Mouse (Mus musculus) kidney, postnatal 10 days (tissue): ENCODE results near the gene Zfp524.
"Not testable (repeated sequence)": the region's sequence is repeated elsewhere in the genome, so short reads cannot be mapped to it uniquely, and the experiment has no call there.

Experiments
- DNase-seq: peaks from one replicate; pipeline ENCODE4 v3.0.0; 2021; ENCODE audit warnings: mixed read lengths

Gene Zfp524

DNA sequence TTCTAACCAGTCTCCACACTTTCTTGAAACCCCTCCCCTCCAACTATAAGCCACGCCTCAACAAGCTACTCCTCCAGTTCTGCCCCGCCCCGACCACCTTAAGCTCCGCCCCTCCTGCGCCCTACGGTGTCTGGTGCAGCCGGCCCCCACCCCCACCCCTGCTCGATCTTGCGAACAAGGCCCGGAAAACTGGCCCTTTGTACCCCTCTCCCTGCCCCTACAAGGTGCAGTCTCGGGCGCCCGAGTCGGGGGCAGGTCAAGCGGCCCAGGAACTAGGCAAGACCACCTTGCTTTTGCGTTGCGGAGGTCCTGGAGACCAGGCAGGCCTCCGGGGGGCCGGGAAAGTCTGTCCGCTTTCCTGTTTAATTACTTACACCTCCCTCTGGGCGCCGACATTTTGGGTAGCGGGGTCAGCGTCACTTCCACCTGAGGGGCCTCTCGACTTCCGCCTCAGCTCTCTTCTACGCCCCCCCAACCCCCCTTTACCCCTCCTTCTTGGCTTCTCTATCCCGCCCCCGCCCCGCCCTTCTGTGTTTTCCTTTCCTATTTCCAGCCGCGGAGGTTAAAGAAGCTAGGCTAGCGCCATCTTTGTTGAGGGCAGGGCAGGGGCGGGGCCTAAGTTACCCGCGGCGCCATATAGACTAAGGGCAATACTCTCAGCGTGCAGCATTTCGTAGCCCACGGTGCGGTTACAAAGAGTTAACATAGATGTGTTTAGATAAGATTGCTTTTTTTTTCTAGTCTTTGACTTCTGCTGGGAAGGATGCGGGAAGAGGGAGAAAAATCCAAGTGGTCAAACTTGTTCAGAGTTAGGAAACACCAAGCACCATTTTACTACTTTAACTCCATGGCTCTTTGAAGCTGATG is at the start of gene Zfp524, which contains the start of gene Fiz1:
Gene Zfp524 (plus strand): TSS at position 165 of the 867 bp plus-strand sequence.
Gene Fiz1 (minus strand): TSS at position 447 of the 867 bp plus-strand sequence.
- peak; percentile 98 for DNase-seq

DNA sequence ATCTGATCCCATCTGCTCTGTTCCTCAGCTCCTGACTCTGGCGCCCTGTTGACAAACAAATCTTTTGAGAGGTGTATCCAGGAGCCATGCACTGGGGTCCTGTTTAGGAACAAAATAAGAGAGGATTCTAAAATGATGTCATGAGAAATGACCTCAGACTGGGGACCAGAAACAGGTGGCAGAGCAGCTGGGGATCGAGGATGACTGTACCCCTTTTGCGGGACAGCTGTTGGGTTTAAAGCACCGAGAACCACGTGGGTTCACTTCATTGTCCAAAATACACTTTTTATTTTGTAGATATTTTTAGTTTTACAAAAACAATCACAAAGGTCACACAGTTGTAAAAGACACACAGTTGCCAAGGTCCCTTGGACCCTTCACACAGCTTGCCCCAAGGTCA is 49.2 kb upstream of the Zfp524 start:
- DNase-seq: no peak

DNA sequence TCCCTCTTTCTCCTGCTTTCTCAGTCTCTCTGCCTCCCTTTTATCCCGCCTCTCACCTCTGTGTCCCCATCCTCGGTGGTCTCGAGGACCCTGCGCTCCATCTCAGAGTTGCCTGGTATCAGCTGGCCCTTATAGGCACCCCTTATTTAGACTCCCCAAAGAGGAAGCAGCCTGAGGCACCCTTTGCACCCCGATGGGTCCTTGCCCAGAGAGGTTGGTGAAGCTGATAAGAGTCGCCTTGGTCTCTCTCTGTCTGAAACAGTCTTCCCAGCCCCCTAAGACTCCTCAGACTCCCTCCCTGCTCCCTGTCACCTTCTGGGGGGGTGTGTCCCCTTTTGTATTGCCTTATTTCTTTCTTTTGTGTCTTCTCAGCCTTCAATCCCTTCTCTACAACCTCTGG is 43.1 kb upstream of the Zfp524 start, which contains the start of gene Sbk3:
Gene Sbk3 (minus strand): TSS at position 101 of the 400 bp plus-strand sequence.
- DNase-seq: no peak

DNA sequence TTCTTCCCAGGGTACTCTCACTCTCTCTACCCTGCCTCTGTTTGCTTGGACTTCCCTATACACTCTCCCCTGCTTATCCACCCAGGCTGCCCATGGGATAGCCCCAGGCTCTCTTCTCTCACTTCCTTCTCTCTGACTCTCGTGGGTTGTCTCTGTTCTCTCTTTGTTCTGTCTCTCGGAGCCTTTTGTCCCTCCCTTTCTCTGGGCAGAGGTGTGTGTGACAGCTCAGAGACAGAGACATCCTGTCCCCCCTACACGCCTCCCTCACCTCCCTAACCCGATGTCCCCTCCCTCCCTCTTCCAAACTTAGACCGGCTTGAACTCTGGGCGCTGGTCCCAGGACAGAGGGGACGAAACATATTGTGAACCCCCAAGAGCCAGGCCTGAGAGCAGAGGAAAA is 42.5 kb upstream of the Zfp524 start:
- no peak for DNase-seq

DNA sequence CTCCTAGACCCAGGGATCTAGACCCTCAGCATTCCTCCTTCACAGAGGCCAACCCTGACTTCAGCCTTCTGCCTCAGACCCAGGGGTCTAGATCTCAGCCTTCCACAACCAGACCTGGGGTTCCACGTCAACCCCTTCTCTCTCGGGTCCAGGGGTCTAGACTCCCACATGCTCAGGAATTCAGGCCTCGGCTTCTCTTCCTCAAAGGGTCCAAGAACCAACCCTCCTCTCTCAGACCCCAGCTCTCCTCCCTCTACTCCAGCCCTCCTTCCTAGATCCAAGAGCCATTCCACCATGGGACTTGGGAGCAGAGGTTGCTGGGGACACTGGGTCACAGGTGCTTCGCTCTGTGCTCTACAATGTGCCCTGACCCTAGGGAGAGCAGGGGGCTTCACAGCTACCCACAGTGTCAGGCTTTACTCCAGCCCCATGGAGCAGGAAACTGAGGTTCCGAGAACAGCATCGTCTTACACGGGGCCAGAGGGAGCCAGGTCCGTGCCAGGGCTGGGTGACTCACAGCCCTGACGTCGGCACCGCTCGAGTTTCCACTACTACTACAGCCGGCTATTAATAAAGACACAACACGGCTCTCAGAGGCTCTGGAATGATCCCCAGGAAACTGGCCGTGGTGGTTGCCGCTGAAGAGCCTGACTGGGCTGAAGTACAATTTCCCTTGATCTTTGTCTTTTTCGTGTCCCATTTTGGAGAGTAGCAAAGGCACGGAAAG is 41.7 kb upstream of the Zfp524 start:
- DNase-seq: peak; percentile 40

DNA sequence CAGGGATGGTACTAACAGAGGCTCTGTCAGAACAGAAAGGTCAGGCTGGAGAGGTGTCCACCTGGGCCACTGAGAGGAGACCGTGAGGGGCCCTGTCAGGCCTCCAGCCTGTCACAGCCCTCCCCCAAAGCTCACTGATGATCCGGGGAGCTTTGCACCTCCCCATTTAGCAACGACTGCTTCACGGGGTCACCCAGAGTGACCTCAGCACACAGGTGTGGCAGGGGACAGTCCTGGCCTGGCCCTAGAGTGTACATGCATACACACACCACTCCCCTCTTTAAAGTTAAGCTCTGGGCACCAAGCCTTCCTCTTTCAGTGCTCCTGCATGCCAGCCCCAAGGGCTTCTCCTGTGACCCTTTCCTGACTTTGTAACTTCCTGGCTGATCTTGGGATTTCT is 38.8 kb upstream of the Zfp524 start:
- DNase-seq: no peak

DNA sequence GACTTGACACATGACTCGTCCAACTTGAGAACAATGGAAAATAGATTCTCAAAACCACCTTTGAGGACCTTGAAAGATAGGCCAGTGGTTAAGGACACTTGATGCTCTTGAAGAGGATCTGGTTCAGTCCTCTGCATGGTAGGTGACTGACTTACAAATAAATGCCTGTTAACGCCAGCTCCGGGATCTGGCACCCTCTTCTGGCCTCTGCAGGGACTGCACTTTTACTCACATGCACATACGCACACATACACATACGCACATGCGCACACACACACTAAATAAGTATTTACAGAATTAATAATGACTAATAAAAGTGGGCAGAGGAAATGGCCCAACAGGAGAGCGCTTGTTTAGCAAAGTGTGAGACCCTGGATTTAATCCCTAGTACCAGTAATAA is 37.4 kb upstream of the Zfp524 start:
- DNase-seq: no peak

DNA sequence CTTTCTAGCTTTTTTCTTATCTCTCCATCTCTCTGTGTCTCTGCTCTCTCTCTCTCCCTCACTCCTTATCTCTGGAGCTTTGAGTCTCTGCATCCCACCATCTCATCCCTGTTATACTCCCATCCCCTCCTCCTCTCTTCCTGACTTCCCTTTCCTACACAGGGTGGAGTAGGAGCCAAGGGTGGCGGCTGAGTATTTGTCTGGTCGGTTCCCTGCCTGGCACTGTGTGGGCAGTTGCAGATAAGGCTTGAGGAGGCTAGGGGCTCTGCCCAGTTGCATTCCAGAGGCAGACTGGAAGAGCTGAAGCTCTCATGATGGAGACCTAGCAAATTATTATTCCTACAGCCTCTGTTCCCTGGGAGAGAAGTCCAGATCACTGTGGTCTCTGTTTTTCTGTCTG is 26.0 kb upstream of the Zfp524 start:
- DNase-seq: no peak

DNA sequence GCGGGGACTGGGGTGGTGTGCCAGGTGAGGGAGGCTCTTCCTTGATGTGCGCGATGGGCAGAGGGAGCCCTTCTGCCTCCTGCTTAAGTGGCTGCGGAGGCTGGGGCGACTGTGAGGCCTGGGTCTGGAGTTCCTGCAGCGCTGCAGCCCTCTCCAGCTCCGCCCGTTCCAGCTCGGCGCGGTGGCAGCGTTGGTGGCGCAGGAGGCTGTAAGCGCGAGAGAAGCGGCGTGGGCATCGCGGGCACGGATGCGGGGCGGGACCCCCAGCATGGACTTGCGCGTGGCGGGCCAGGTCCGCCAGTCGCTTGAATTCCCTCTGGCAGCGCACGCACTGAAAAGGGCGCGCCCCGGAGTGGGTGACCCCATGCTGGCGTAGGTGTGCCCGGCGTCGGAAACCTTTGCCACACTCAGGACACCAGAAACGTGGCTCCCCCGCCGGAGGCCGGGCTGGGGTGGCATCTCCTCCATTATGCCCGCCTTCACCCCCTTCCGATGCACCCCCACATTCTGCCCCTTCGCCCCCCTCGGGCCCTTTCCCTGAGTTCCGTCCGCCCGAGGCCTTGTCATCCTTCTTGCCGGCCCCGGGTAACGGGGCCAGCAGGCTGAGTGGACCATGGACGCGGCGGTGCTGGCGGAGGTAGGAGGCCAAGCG is 20.7 kb upstream of the Zfp524 start:
- DNase-seq: no peak

DNA sequence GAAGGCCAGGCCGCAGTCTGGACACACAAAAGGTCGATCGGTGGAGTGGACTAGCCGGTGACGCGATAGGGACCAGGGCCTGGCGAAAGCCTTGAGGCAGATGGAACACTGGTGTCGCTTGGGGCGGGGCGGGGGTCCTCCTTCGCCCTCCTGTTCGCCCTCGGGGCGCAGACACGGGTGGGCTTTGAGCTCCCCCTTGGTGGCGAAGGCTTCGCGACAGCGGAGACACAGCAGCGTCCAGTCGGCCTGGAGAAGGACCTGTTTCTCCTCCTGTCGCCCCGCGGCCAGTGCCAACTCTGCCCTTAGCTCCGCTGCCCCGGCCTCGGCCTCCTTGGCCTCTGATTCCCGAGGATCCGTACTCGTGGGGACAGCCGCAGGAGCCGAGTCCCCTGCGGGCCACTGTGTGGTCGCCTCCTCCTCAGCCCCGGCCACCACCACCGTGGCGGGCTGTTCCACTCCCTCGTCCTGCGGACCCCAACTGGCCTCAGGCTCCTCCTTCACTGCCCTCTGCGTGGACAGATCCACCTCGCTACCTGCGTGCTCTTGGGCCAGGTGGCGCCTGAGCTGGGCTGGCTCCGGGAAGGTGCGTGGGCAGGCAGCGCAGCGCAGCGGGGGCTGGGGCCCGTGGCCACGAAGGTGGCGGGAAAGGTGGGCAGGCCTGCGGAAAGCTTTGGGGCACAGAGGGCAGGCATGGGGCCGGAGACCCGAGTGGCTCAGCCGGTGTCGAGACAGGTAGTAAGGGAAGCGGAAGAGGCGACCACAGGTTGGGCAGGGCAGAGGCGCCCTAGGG is 20.0 kb upstream of the Zfp524 start:
- no peak for DNase-seq

DNA sequence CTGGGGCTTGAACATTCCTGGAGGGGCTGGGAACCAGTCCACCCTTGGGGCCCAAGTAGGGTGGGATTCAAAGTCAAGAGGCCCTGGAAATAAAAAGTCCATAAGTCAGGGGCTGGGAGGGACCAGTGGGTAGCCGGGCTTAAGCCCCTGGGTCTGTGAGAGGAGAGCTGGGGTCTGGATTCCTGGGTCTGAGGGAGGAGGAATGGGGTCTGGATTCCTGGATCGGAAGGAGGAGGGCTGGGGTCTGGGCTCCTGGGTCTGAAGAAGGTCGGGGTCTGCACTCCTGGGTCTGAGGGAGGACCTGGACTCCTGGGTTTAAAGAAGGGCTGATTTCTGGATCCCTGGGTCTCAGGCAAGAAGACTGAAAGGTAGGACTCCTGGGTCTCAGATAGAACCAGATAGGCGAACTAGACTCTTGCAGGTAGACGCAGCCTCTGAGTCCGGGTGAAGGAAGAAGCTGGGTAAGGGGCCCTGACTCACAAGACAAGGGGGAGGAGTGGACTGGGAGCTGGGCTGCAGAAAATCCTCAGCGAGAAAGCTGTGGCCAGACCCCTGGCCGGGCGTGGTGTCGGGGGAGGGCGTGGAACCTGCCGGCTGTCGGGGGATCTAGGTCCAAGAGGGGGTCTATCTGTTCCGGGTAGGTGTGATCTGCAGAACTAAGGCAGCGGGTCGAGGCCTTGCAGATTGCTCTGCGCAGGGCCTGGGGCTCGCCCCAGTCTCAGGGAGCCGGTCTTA is 18.8 kb upstream of the Zfp524 start:
- DNase-seq: no peak

DNA sequence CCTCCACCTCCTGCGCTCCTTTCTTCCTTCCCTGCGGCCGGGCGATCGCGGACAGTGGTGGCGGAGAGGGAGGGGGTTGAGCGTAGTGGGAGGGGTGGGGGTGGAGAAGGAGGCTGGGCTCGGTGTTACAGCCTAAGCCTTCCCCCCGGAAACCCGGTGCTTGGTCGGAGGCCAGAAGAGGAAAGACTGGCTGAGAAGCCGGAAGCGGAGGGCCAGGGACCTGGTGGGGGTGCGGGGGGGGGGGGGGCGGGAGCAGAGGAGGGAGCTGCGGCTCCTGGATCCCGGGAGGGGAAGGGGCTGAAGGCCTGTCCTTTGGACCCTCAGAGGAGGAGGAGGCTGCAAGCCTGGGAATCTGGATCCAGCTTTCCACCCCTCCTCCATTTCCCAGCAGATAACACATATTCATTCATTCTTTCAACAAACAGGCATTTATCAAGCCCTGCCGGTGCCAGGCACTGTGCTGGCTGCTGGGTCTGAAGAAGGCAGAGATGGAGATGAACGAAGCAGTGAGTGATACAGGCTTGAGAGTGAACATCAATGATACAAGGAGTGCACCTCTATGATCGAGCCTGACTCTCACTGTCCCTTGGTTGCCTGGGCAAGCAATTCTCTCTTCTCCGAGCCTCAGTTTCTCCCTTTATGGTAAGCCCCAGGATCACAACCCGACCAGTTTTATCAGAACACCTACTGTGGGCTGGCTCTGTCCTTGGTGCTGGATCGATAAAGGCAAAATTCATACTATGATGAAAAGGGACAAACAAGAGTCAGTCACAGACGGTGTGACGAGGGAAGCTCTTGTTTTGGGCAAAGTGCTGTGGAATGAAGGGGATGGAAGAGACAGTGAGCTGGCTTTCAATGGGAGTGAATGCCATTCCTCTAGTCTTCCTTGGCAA is 18.0 kb upstream of the Zfp524 start, which contains the start of gene Zfp579:
Gene Zfp579 (minus strand): TSS at position 156 of the 893 bp plus-strand sequence.
- DNase-seq: peak; percentile 96

DNA sequence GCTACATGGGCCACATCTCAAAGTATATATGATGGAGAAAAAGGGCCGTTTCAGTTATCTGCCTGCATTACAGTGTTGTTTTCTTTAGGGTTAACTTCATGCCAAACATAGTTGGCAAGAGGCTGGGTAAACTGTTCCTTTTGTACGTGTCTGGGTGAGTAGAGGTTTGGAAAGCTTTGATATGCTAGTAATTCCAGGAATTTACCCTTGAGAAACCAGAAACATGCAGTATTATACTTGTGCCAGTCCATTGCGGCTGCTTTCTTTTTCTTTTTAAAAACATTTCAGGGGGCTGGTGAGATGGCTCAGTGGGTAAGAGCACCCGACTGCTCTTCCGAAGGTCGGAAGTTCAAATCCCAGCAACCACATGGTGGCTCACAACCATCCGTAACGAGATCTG is 17.3 kb upstream of the Zfp524 start:
- DNase-seq: no peak

DNA sequence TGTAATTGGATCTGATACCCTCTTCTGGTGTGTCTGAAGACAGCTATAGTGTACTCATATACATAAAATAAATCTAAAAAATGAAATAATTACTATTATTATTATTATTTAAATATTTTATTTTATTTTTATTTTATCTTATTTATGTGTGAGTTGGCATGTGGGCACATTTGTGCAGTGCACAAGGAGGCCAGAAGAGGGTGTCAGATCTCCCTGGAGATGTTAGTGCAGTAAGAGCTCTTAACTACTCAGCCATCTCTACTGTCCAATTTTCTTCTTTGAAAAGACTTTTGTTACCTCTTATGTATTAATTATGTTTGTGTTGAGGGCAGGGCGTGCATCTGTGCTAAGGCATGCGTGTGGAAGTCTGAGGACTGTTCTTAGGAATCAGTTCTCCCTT is 14.3 kb upstream of the Zfp524 start:
- peak; percentile 45 for DNase-seq

DNA sequence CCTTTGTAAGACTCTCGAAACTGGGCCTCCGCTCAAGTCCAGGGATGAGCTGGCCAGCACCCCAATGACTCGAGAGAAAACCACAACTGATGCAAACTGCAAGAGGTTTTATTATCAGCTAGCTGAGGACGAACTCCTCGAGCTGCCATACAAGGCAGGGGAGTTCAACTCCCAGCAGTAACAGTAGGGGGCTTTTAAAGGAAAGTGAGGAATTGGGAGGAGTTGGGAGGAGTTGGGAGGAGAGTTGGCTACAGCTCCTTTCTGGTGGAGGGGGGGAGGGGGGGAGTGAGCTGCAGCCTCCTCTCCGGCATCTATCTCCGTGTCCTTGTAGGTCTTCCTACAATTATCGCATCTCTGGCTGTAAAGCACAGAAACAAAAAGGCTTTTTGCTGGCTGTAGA is 11.3 kb upstream of the Zfp524 start:
- DNase-seq: not testable (repeated sequence)

DNA sequence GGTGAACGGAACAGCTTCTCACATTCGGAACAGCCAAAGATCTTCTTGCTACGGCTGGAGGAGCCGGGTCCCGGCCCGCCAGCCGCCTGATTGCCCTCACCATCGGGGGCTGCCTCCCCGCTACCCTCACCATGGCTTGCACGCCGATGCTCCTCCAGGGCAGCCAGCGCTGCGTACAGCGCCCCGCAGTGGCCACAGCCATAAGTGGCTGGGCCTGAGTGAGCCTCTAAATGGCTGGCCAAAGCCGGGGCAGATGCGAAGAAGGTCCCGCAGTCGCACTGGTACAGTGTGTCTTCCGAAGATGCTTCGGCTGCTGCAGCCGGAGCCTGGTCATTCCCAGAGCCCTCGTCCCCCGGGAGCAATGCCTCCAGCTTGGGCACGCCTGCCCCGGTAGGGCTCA is 6.0 kb upstream of the Zfp524 start:
- DNase-seq: no peak

DNA sequence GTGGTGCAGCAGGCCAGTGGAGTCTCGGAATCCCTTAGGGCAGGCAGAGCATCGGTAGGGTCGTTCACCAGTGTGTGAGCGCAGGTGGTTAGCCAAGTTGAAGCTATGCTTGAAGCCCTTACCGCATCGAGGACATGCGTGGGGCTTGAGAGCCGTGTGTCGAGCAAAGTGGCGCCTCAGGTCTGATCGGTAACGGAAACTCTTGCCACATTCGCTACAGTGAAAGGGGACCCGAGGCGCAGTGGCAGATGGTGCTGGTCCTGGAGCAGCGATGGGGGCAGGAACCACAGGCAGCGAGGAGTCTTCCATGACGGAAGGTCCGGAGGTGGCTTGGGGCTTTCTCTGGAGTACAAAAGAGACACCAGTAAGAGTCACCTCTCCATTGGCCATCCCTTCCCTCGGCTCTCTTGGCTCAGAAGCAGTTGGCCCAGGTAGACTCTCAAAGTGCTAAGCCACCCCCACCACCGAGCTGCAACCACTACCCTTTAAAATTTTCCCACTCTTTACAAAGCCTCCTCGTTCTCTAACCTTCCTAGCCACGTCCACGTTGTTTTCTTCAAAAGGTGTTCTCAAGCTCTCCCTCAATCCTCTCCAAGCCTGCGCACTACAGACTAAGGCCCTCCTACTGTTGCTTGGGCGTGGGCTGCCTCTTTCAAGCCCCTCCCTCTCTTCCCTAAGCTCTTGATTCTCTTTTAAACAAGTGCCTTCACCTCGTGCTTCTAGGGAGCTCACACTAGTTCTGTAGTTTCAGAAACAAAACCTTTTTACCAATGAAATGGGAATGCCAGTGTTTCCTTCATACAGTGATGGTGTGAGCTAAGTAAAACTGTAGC is 1.3 kb upstream of the Zfp524 start:
- DNase-seq: no peak

DNA sequence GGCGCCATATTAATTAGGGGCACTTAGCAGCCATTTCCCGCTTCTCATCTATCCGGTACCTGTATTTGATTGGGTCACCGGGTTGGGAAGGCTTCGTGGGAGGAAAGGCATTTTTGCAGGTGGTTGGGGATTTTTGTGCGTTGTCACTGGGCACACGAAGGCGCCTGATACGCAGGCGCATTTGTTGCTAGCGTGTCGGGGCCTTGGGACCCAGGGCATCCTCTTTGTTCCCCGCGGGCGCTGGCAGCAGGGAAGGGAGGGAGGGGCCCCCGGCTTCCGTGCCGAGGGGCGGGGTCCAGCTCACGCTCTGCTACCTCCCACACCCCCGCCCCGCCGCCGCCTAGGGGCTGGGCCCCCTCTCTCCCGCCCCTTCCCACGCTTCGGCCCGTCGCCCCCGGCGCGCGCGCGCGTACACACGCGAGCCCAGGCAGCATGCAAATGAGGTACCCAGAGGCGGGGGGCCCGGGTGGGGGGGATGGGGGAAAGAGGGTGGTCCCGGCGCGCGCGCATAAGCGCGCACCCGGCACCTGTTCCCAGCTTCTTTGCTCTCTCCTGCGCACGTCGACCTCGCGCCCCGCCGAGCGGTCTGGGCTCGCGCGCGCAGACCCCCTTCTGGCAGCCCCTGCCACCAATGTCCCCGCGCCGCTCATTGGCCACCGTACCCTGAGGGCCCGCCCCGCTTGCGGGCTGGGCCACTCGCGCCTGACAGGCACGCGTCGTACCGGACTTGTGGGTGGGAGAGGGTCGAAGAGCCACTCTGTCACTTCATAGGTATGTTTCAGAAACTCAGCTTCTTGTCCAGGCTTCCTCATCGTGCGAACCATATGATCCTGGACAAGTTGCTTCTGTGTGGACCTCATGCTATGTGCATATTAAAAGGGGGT is 1.1 kb downstream of the Zfp524 start, which contains the start of gene Gm44973:
Gene Gm44973 (plus strand): TSS at position 379 of the 884 bp plus-strand sequence.
- DNase-seq: peak; percentile 99

DNA sequence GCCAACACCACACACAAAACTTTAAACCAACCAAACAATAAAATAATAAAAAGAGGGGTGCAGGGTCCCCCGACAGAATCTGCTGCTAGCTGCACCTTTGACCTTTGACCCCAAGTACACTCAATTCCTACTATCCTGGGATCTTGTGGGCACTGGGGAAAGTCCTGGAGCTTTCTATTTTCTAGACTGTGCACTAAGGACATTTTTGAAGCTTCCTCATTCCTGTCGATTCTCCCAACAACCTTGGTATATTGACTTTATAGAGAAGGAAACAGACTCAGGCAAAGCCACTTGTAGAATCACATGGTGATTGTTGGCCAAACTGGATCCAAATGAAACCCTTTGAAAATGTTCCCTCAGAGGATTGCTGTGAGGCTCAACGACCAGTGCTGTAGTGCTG is 1.8 kb downstream of the Zfp524 start:
- no peak for DNase-seq
